Mouse (Mus musculus): ENCODE measurements at regions not wholly inside any gene's neighbourhood (a gene's known extent, or its start where the extent isn't known, plus 50 kb on each side); places are given as distances from the start of the nearest gene placed in this dataset.

DNA sequence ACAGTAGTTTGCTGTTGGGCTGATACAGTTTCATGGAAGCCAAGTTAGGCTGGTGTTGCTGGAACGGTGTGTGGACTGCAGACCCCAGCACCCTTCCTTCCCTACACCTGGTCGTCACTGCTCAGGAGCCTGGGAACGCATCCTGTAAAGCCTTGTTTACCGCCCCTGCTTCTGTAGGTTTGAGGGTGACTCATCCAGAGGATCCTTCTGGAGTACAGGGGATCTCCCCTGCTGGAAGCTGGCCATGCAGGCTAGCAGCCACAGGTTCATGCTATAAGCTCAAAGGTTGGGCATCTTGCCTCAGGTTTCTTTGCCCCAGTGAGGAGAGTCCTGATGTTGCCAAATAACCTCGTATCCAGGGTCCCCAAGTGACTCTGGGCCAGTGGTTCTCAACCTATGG is 86.2 kb upstream of the Gpc1 start:
- no peak overlapping the region for H3K27ac ChIP-seq (ENCODE audit: insufficient read depth, low read length)
- TF ChIP-seq POLR2A (IDR thresholded peaks at IDR 0.05; ENCODE audit: insufficient read depth, low read length) (no peak), CTCF (IDR thresholded peaks at IDR 0.05; ENCODE audit: low read depth, low read length) (no peak), EP300 (IDR thresholded peaks at IDR 0.05; ENCODE audit: insufficient read depth, low read depth, low read length) (no peak)
- H3K36me3 ChIP-seq (ENCODE audit: control insufficient read depth, insufficient read depth, low read length, poor library complexity, severe bottlenecking): no peaks in the 10 kb centered on the region
- no peaks in the 10 kb centered on the region for H3K4me1 ChIP-seq (ENCODE audit: control insufficient read depth, insufficient read depth, low read length)
- no peak overlapping the region for H3K4me3 ChIP-seq (ENCODE audit: low read depth, low read length)
- no peak overlapping the region for H3K9ac ChIP-seq (ENCODE audit: low read depth, poor library complexity, severe bottlenecking)
- H3K9me3 ChIP-seq (replicated peaks; ENCODE audit: control insufficient read depth, insufficient read depth, low read length, poor library complexity, severe bottlenecking): no peaks in the 10 kb centered on the region
- H3K27me3 ChIP-seq (ENCODE audit: control insufficient read depth, insufficient read depth, low read length, poor library complexity, severe bottlenecking): no peaks in the 10 kb centered on the region

DNA sequence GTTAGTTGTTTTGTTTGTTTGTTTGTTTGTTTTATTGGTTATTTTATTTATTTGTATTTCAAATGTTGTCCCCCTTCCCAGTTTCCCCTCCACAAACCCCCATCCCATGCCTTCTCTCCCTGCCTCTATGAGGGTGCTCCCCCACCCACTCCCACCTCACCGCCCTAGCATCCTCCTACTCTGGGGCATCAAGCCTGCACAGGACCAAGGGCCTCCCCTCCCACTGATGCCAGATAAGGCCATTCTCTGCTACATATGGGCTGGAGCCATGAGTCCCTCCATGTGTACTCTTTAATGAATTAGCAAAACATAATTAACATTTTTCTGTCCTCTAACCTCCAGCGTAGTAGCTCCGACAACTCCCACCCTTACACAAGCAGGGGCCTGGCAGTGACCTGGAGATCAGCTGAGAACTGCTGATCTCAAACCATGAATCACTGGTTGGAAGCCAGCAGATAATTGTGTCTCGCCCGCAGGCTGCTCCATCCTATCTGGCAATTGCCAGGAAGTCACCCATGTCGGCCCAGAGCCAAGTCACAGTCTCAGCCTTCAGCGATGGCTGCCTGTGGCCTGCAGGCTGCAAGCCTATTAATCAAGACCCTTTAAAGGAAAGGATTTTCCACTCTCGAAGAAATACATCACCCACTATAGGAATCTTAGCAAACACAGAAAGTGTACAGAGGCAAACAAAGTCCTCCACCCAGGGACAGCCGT is 86.8 kb upstream of the Gpc1 start:
- H3K27ac ChIP-seq (ENCODE audit: insufficient read depth, low read length): no peak overlapping the region
- H3K36me3 ChIP-seq (ENCODE audit: control insufficient read depth, insufficient read depth, low read length, poor library complexity, severe bottlenecking): no peaks in the 10 kb centered on the region
- H3K9me3 ChIP-seq (replicated peaks; ENCODE audit: control insufficient read depth, insufficient read depth, low read length, poor library complexity, severe bottlenecking): no peaks in the 10 kb centered on the region

DNA sequence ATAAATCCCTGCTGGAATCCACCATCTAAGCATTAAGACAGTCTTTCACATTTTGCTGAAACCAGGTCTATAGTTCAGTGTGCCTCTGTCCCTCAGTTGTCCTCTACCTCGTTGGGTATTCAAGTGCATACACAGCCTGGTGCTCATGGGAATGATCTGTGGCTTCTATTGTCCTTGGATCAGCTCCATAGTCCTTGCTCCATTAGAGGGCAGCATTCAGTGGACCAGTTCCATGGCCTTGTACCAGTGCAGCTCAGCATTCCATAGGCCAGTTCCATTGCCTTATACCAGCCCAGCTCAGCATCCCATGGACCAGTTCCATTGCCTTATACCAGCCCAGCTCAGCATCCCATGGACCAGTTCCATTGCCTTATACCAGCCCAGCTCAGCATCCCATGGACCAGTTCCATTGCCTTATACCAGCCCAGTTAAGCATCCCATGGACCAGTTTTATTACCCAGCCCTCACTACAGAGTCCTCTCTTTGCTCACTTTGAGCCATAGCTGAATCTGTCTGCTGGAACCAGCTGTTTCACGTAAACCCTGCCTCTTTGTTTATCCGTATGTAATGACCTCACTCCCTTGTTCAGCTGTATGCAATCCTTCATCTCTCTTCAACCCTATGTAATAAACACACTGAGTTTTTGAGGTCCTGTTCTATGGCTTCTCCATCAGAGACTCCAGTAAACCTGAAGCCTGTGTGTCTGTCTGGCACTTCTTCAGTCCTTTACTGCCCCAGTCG is 88.4 kb upstream of the Gpc1 start:
- TF ChIP-seq CTCF (IDR thresholded peaks at IDR 0.05; ENCODE audit: low read depth, low read length): no peak
- no peak for TF ChIP-seq POLR2A (IDR thresholded peaks at IDR 0.05; ENCODE audit: insufficient read depth, low read length)
- TF ChIP-seq EP300 (IDR thresholded peaks at IDR 0.05; ENCODE audit: insufficient read depth, low read depth, low read length): no peak
- Histone ChIP-seq H3K9me3 (replicated peaks; ENCODE audit: control insufficient read depth, insufficient read depth, low read length, poor library complexity, severe bottlenecking) (no peaks in the 10 kb centered on the region), H3K27me3 (ENCODE audit: control insufficient read depth, insufficient read depth, low read length, poor library complexity, severe bottlenecking) (no peaks in the 10 kb centered on the region), H3K4me1 (ENCODE audit: control insufficient read depth, insufficient read depth, low read length) (no peaks in the 10 kb centered on the region), H3K27ac (ENCODE audit: insufficient read depth, low read length) (no peak overlapping the region), H3K36me3 (ENCODE audit: control insufficient read depth, insufficient read depth, low read length, poor library complexity, severe bottlenecking) (no peaks in the 10 kb centered on the region), H3K9ac (ENCODE audit: low read depth, poor library complexity, severe bottlenecking) (no peak overlapping the region), H3K4me3 (ENCODE audit: low read depth, low read length) (no peak overlapping the region)

More for the DNA sequence above, 86.8 kb upstream of the Gpc1 start:
- Histone ChIP-seq H3K4me1 (ENCODE audit: control insufficient read depth, insufficient read depth, low read length) (no peaks in the 10 kb centered on the region), H3K4me3 (ENCODE audit: low read depth, low read length) (no peak overlapping the region), H3K27me3 (ENCODE audit: control insufficient read depth, insufficient read depth, low read length, poor library complexity, severe bottlenecking) (no peaks in the 10 kb centered on the region), H3K9ac (ENCODE audit: low read depth, poor library complexity, severe bottlenecking) (no peak overlapping the region)
- TF ChIP-seq CTCF (IDR thresholded peaks at IDR 0.05; ENCODE audit: low read depth, low read length) (no peak), POLR2A (IDR thresholded peaks at IDR 0.05; ENCODE audit: insufficient read depth, low read length) (no peak), EP300 (IDR thresholded peaks at IDR 0.05; ENCODE audit: insufficient read depth, low read depth, low read length) (no peak)

DNA sequence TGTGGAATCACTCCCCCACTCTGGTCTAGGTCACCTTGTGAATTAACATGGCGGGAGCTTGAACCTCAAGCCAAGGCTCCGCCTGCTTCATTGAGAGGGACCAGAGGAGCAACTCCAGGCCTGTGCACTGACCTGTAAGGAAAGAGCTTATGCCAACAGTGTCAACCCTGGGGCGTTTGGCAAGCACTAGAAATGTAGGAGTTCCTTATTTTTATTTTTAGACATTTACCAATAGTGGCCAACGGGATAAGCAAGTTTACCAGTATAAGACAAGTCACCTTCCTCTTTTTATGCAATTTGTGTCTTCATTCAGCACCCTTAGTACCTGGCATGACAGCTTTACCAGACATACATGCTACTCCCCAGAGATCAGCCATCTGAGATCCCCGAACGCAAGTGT is 89.1 kb upstream of the Gpc1 start:
- no peak for TF ChIP-seq CTCF (IDR thresholded peaks at IDR 0.05; ENCODE audit: low read depth, low read length)
- H3K27me3 ChIP-seq (ENCODE audit: control insufficient read depth, insufficient read depth, low read length, poor library complexity, severe bottlenecking): no peaks in the 10 kb centered on the region
- no peaks in the 10 kb centered on the region for H3K9me3 ChIP-seq (replicated peaks; ENCODE audit: control insufficient read depth, insufficient read depth, low read length, poor library complexity, severe bottlenecking)
- no peaks in the 10 kb centered on the region for H3K4me1 ChIP-seq (ENCODE audit: control insufficient read depth, insufficient read depth, low read length)
- H3K27ac ChIP-seq (ENCODE audit: insufficient read depth, low read length): no peak overlapping the region
- H3K4me3 ChIP-seq (ENCODE audit: low read depth, low read length): no peak overlapping the region
- H3K9ac ChIP-seq (ENCODE audit: low read depth, poor library complexity, severe bottlenecking): no peak overlapping the region
- H3K36me3 ChIP-seq (ENCODE audit: control insufficient read depth, insufficient read depth, low read length, poor library complexity, severe bottlenecking): no peaks in the 10 kb centered on the region

DNA sequence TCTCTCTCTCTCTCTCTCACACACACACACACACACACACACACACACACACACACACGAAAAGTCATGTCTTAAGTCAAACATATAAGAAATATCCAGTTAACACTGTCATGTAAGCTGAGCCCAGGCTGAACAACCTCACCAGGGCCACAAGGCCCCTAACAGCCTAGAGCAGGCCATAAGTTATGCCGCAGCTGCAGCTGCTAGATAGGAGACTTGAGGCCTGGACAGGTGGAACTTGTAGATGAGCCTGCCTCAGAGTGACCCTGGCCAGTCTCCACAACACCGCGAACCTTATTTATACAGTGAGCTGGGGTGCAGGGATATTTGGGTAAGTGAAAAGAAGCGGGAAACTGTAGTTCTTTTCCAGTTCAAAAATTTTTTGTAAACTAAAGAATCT is 90.4 kb upstream of the Gpc1 start:
- no peaks in the 10 kb centered on the region for H3K27me3 ChIP-seq (ENCODE audit: control insufficient read depth, insufficient read depth, low read length, poor library complexity, severe bottlenecking)
- H3K4me3 ChIP-seq (ENCODE audit: low read depth, low read length): no peak overlapping the region
- no peak overlapping the region for H3K27ac ChIP-seq (ENCODE audit: insufficient read depth, low read length)
- TF ChIP-seq CTCF (IDR thresholded peaks at IDR 0.05; ENCODE audit: low read depth, low read length): no peak
- no peak for TF ChIP-seq EP300 (IDR thresholded peaks at IDR 0.05; ENCODE audit: insufficient read depth, low read depth, low read length)
- no peak for TF ChIP-seq POLR2A (IDR thresholded peaks at IDR 0.05; ENCODE audit: insufficient read depth, low read length)
- H3K9ac ChIP-seq (ENCODE audit: low read depth, poor library complexity, severe bottlenecking): no peak overlapping the region
- H3K9me3 ChIP-seq (replicated peaks; ENCODE audit: control insufficient read depth, insufficient read depth, low read length, poor library complexity, severe bottlenecking): no peaks in the 10 kb centered on the region
- no peaks in the 10 kb centered on the region for H3K4me1 ChIP-seq (ENCODE audit: control insufficient read depth, insufficient read depth, low read length)
- no peaks in the 10 kb centered on the region for H3K36me3 ChIP-seq (ENCODE audit: control insufficient read depth, insufficient read depth, low read length, poor library complexity, severe bottlenecking)

DNA sequence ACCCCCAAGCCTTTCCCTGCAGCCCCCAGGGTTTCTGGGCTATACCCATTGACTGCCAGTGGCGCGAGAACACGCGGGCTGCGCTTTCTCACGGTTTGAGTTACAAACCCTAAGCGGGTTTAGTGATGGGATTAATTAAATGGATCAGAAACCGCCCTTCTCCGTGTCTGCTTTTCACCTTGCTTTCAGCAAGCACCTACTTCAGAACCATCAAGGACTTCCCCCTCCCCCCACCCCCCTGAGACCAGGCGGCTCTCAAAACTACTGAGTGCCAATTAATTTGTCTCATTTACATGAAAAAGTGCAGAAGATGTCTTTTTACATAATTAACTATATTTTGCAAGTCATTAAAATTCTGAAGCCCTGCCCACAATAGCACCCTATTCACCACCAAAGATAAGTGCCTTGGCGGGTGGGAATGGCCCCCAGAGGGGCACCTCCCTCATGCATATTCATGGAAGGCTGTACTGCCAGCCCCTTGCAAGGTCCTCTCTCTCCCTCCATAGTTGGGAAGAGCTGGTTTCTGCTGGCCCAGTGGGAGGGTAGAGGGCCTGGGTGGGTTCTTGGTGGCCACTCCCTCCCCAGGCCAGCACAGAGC is 89.1 kb upstream of the Otos start:
- Histone ChIP-seq H3K4me3 (ENCODE audit: low read depth, low read length) (no peak overlapping the region), H3K36me3 (ENCODE audit: control insufficient read depth, insufficient read depth, low read length, poor library complexity, severe bottlenecking) (no peaks in the 10 kb centered on the region), H3K4me1 (ENCODE audit: control insufficient read depth, insufficient read depth, low read length) (no peaks in the 10 kb centered on the region), H3K9me3 (replicated peaks; ENCODE audit: control insufficient read depth, insufficient read depth, low read length, poor library complexity, severe bottlenecking) (no peaks in the 10 kb centered on the region), H3K9ac (ENCODE audit: low read depth, poor library complexity, severe bottlenecking) (no peak overlapping the region), H3K27me3 (ENCODE audit: control insufficient read depth, insufficient read depth, low read length, poor library complexity, severe bottlenecking) (no peaks in the 10 kb centered on the region), H3K27ac (ENCODE audit: insufficient read depth, low read length) (no peak overlapping the region)
- TF ChIP-seq POLR2A (IDR thresholded peaks at IDR 0.05; ENCODE audit: insufficient read depth, low read length) (no peak), CTCF (IDR thresholded peaks at IDR 0.05; ENCODE audit: low read depth, low read length) (no peak), EP300 (IDR thresholded peaks at IDR 0.05; ENCODE audit: insufficient read depth, low read depth, low read length) (no peak)
